Mouse (Mus musculus): ENCODE data around the gene Chn2. TPM values are rescaled to one million over a fixed set of nuclear protein-coding genes. Genes with fewer than 3 reads are reported as not detected.

Chn2 gene
- polyA plus RNA-seq, 1 experiment: 5.9 TPM

GRCm38 (mm10) chr6:54197821-54198412 is 158.6 kb downstream of the Chn2 start:
- no peak for DNase-seq (ENCODE audit: low read depth)

- no peak for DNase-seq (ENCODE audit: low read depth)
Measured at GRCm38 (mm10) chr6:54199516-54199915, 160.2 kb downstream of the Chn2 start.

GRCm38 (mm10) chr6:54200031-54200722 is 160.8 kb downstream of the Chn2 start:
- DNase-seq (ENCODE audit: low read depth): no peak

GRCm38 (mm10) chr6:54202311-54203020 is 163.1 kb downstream of the Chn2 start:
- DNase-seq (ENCODE audit: low read depth): no peak

GRCm38 (mm10) chr6:54203316-54203715 is 164.0 kb downstream of the Chn2 start:
- DNase-seq (ENCODE audit: low read depth): no peak

- no peak for DNase-seq (ENCODE audit: low read depth)
Measured at GRCm38 (mm10) chr6:54203926-54204325, 164.6 kb downstream of the Chn2 start.

- DNase-seq (ENCODE audit: low read depth): no peak
Measured at GRCm38 (mm10) chr6:54204931-54205330, 165.6 kb downstream of the Chn2 start.

GRCm38 (mm10) chr6:54205471-54205870 is 166.1 kb downstream of the Chn2 start:
- DNase-seq (ENCODE audit: low read depth): no peak

GRCm38 (mm10) chr6:54206221-54206738 is 166.9 kb downstream of the Chn2 start:
- DNase-seq (ENCODE audit: low read depth): no peak

- no peak for DNase-seq (ENCODE audit: low read depth)
Measured at GRCm38 (mm10) chr6:54208786-54209185, 169.4 kb downstream of the Chn2 start.

GRCm38 (mm10) chr6:54210971-54211370 is 171.6 kb downstream of the Chn2 start:
- no peak for DNase-seq (ENCODE audit: low read depth)

GRCm38 (mm10) chr6:54211939-54212338 is 172.6 kb downstream of the Chn2 start:
- DNase-seq (ENCODE audit: low read depth): no peak

GRCm38 (mm10) chr6:54213743-54214142 is 174.4 kb downstream of the Chn2 start:
- no peak for DNase-seq (ENCODE audit: low read depth)

GRCm38 (mm10) chr6:54215636-54216035 is 176.3 kb downstream of the Chn2 start:
- peak; percentile 54 for DNase-seq (ENCODE audit: low read depth)

- DNase-seq (ENCODE audit: low read depth): no peak
Measured at GRCm38 (mm10) chr6:54216512-54216911, 177.2 kb downstream of the Chn2 start.

GRCm38 (mm10) chr6:54220124-54220523 is 180.8 kb downstream of the Chn2 start:
- DNase-seq (ENCODE audit: low read depth): no peak

GRCm38 (mm10) chr6:54223529-54223928 is 184.2 kb downstream of the Chn2 start:
- no peak for DNase-seq (ENCODE audit: low read depth)

GRCm38 (mm10) chr6:54224325-54224724 is 185.0 kb downstream of the Chn2 start:
- no peak for DNase-seq (ENCODE audit: low read depth)

- DNase-seq (ENCODE audit: low read depth): no peak
Measured at GRCm38 (mm10) chr6:54225327-54225726, 186.0 kb downstream of the Chn2 start.

GRCm38 (mm10) chr6:54227061-54227460 is 187.7 kb downstream of the Chn2 start:
- DNase-seq (ENCODE audit: low read depth): no peak

- DNase-seq (ENCODE audit: low read depth): no peak
Measured at GRCm38 (mm10) chr6:54228421-54228820, 189.1 kb downstream of the Chn2 start.

GRCm38 (mm10) chr6:54228874-54229273 is 189.5 kb downstream of the Chn2 start:
- no peak for DNase-seq (ENCODE audit: low read depth)
